Mouse (Mus musculus) right cerebral cortex, adult 2 months (tissue): ENCODE results near the gene Cenph.
"Not testable (repeated sequence)": the region's sequence is repeated elsewhere in the genome, so short reads cannot be mapped to it uniquely, and the experiment has no call there.

ENCODE experiments used
- DNase-seq, 2 experiments: peaks; one replicate each; pipeline ENCODE4 v3.0.0; 2021 to 2022; ENCODE audit warnings: low spot score in 2 of 2

The Cenph gene

GRCm38 (mm10) chr13:100775252-100776055 lies at the start of gene Cenph:
TSS of gene Cenph (minus strand) at chr13:100775899.
- DNase-seq: peak; percentile 82 to 86

- DNase-seq: no peak
These were observed 49.2 kb upstream of the Cenph start for GRCm38 (mm10) chr13:100824916-100825315.

GRCm38 (mm10) chr13:100824306-100824705 lies 48.6 kb upstream of the Cenph start:
- no peak for DNase-seq

DNA sequence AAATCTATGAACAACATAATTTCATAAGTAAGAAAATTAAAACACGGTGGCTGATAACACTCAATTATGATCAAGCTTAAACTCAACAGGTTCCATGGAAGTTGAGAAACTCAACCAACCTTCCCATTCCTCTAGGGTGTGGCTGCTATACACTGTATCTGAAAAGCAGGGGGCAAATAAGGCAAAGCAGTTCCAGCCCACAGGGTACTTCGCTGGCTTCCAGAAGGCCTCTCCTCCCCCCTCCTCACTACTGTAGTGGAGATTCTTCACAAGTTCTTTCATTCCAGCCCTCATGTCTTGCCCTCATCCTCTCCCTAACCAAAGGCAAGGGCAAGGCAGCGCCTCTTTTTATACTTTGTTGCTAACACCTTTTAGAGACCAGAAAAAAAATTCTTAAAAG lies 48.2 kb upstream of the Cenph start:
- DNase-seq: no peak

- DNase-seq: no peak
These were observed 38.8 kb upstream of the Cenph start for GRCm38 (mm10) chr13:100814451-100814850.

DNA sequence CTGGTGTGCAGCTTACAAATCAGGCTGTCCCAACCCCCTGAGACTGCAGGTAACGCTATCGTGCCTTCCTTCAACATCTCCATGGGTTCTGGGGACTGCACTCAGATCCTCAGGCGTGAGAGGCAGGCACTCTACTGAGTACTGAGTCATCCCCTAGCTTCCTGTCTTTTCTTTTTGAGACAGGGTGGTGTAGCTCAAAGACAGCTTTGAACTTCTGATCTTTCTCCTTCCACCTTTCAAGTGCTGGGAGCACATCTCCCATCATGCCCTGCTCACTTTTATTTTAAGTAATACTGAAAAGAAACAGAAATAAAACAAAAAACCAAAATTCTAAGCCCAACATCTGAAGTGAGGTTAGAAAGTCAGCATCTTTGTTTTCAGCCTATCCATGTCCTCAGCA lies 30.1 kb upstream of the Cenph start:
- DNase-seq: no peak

GRCm38 (mm10) chr13:100797171-100797570 lies 21.5 kb upstream of the Cenph start:
- DNase-seq: no peak

- DNase-seq: no peak
These were observed 13.4 kb upstream of the Cenph start for GRCm38 (mm10) chr13:100789083-100789482.

- DNase-seq: not testable (repeated sequence)
These were observed 12.4 kb upstream of the Cenph start for GRCm38 (mm10) chr13:100788057-100788456.

GRCm38 (mm10) chr13:100787316-100788010 lies 11.8 kb upstream of the Cenph start:
- DNase-seq: no peak

GRCm38 (mm10) chr13:100786414-100786867 lies 10.7 kb upstream of the Cenph start, which contains the start of gene Ccnb1:
TSS of gene Ccnb1 (minus strand) at chr13:100786570.
- DNase-seq: peak; percentile 88

DNA sequence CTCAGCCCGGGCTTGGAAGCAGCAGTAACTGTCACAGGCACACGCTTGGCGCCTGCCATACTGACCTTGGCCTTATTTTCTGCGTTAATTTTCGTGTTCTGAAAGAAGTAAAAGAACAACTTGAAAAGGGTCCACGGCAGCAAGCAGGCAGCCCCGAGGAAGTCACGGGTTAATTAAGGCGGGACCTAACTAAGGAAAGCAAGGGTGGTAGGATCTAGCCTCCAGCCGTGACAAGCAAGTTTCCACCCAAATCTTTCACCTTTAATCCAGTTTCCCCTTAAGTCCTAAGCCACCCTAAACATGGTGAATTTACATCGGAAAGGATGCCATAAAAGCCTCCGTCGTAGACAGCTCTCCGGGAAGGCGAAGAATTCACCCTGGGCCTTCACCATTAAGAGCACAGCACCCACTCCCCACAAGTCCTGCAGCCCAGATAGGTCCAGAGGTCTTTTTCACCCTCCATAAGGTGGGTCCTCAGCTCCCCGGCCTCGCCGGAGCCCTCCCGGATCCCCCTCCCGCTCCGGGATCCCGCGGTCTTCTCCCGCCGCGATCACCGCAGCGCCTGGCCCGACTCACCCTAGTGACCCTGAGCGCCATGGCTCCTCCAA lies 10.2 kb upstream of the Cenph start:
- DNase-seq: no peak

- no peak for DNase-seq
These were observed 1.8 kb upstream of the Cenph start for GRCm38 (mm10) chr13:100777491-100777890.

- DNase-seq: no peak
These were observed 1.0 kb upstream of the Cenph start for GRCm38 (mm10) chr13:100776710-100777109.

GRCm38 (mm10) chr13:100776056-100776419 lies 339 bp upstream of the Cenph start:
- no peak for DNase-seq

- no peak for DNase-seq
These were observed 995 bp downstream of the Cenph start for GRCm38 (mm10) chr13:100774704-100775103.

DNA sequence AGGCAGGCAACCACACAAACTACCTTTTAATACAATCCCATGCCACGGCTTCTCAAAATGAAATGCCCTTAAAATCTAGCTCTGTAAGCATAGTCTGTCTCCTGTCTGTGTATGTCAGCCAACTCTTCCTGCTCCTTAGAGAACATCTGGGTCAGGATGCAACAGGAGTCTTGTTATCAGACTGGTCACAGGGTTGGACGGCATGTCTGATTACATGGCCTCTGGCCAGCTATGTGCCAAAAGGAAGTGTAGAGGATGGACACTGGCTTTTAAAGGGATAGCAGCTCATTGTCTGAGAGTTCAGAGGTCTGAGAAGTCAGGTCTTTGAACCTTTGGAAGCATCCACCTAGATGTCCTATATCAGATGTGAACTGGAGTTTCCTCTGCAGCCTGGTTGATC lies 20.4 kb downstream of the Cenph start:
- no peak for DNase-seq

DNA sequence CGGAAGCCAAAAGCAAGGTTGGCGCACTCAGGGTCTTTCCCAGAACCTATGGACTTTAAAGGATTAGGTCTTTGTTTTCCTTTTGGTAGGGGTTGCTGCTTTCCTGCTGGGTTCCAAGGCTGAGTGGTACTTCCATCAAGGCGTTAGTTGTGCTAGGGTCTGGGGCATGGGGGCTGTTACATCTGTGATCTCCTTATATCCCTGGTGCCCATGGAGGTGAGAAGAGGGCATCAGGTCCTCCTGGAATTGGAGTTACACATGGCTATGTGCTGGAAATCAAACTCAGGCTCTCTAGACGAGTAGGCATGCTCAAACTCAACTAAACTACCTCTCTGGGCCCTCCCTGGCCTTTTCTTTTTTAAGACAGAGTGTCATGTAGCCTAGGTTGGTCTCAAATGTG lies 21.5 kb downstream of the Cenph start:
- DNase-seq: no peak

GRCm38 (mm10) chr13:100753011-100753410 lies 22.7 kb downstream of the Cenph start:
- no peak for DNase-seq

DNA sequence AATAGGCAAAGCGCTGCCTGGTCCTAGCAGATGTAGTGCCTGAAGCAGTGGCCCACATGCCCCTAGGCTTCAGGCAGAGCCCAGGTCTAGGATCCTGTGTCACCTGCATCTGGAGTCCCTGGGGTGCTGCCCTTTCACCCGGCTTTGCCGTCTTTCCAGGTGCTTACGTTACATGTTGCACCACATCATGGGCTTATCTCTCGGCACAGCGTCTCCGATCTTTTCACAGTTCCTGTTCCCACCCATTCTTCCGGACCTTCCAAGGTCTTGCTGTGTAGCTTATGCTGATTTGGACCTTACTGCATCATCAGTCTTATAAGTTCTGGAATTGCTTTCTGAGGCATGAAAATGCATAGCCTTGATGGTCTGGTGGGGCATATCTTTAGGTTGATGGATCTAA lies 23.2 kb downstream of the Cenph start:
- no peak for DNase-seq

- no peak for DNase-seq
These were observed 24.3 kb downstream of the Cenph start for GRCm38 (mm10) chr13:100751402-100751801.

GRCm38 (mm10) chr13:100750799-100751198 lies 24.9 kb downstream of the Cenph start:
- DNase-seq: no peak

DNA sequence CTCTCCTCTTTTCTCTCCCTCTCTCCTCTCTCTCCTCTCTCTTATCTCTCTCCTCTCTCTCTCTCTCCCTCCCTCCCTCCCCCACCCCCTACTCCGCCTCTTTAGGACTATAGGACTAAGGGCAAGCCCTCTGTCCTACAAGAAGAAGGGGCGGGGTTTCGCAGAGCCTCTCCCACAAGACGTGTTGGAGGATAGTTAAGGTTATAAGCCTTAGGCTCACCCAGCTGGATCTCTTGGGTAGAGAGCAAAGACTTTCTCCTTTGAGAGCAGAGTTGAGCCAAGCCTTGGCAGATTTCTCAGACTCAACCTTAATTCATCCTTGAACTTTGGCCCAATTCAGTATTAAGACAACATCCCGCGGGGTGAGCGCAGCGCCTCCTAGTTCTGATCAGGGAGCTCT lies 27.1 kb downstream of the Cenph start:
- no peak for DNase-seq
